ENCODE assay signal across 12 mouse cellular contexts in genomic region chr9:116228443-116228842, GRCm38 (mm10). TPM values are rescaled to one million over a fixed set of nuclear protein-coding genes. Genes with fewer than 3 reads are reported as not detected.
DNase-seq lines count a peak whose midpoint lies in the region; ATAC-seq and TF ChIP-seq lines count a peak whose summit lies in the region.
"Had no signal": no experiment of that assay in that cellular context is flagged by ENCODE, and none has a peak within 500 bp of the region (broad histone marks: within the 10 kb centered on the region; RNA-seq: fewer than 3 reads in every experiment).

No protein-coding gene starts in this region.

- H3K4me1 ChIP-seq in embryonic facial prominence, embryonic 13.5 days, result peaks cover 15% of the 10 kb centered on the region
- H3K4me1 ChIP-seq in embryonic facial prominence, embryonic 10.5 days, result peaks cover 10% of the 10 kb centered on the region
- H3K4me1 ChIP-seq in hindbrain, embryonic 10.5 days (replicated peaks), result peaks cover 20% of the 10 kb centered on the region; the same call in 1 of the 2 replicates
- no peaks in the 10 kb centered on the region for H3K4me1 ChIP-seq in hindbrain, embryonic 11.5 days (replicated peaks; ENCODE audit: control insufficient read depth, insufficient read depth, low read length)
- H3K4me1 ChIP-seq in kidney, postnatal 0 days (replicated peaks; ENCODE audit: insufficient read depth, low read length), result no peaks in the 10 kb centered on the region

- no peak overlapping the region for H3K9ac ChIP-seq in embryonic facial prominence, embryonic 13.5 days
- no peak overlapping the region for H3K9ac ChIP-seq in hindbrain, embryonic 11.5 days (ENCODE audit: low read depth, low read length)
- H3K9ac ChIP-seq in kidney, postnatal 0 days (ENCODE audit: low read depth, low read length), result no peak overlapping the region
- H3K9ac ChIP-seq: hindbrain, embryonic 15.5 days had no signal

- whole genome bisulfite sequencing in embryonic facial prominence, embryonic 13.5 days, result 66% methylated on average over 9 of the region's 9 CpGs
- 75% methylated on average over 9 of the region's 9 CpGs for WGBS in embryonic facial prominence, embryonic 10.5 days
- WGBS in hindbrain, embryonic 10.5 days, result 70% methylated on average over 9 of the region's 9 CpGs
- 79% methylated on average over 9 of the region's 9 CpGs for WGBS in hindbrain, embryonic 11.5 days
- WGBS in kidney, postnatal 0 days, result 22% methylated on average over 9 of the region's 9 CpGs

- no peak for ATAC-seq in embryonic facial prominence, embryonic 13.5 days (ENCODE audit: insufficient number of reproducible peaks, insufficient read depth, low FRiP score, low TSS enrichment, low read depth)
- no peak for ATAC-seq in hindbrain, embryonic 11.5 days (ENCODE audit: low FRiP score)
- no peak for ATAC-seq in kidney, postnatal 0 days (replicated peaks; ENCODE audit: low FRiP score, low read depth)
- ATAC-seq in inflammation-experienced regulatory T-cells, adult 6 months, result no peak

- no peaks in the 10 kb centered on the region for H3K27me3 ChIP-seq in embryonic facial prominence, embryonic 13.5 days
- no peaks in the 10 kb centered on the region for H3K27me3 ChIP-seq in embryonic facial prominence, embryonic 10.5 days (replicated peaks; ENCODE audit: low read depth, poor library complexity, severe bottlenecking)
- H3K27me3 ChIP-seq in hindbrain, embryonic 10.5 days (ENCODE audit: insufficient read depth, poor library complexity, severe bottlenecking), result no peaks in the 10 kb centered on the region
- no peaks in the 10 kb centered on the region for H3K27me3 ChIP-seq in hindbrain, embryonic 11.5 days (ENCODE audit: control insufficient read depth, insufficient read depth, low read length)
- no peaks in the 10 kb centered on the region for H3K27me3 ChIP-seq in kidney, postnatal 0 days (ENCODE audit: insufficient read depth, low read length)
- H3K27me3 ChIP-seq: hindbrain, embryonic 15.5 days had no signal

- peak overlapping the region; percentile 7; the same call in 1 of the 2 replicates for H3K27ac ChIP-seq in embryonic facial prominence, embryonic 13.5 days
- H3K27ac ChIP-seq in embryonic facial prominence, embryonic 10.5 days (replicated peaks), result no peak overlapping the region
- H3K27ac ChIP-seq in hindbrain, embryonic 10.5 days, result peak overlapping the region; percentile 18
- no peak overlapping the region for H3K27ac ChIP-seq in hindbrain, embryonic 11.5 days (ENCODE audit: low read depth, low read length)
- H3K27ac ChIP-seq in kidney, postnatal 0 days, result no peak overlapping the region; the same call in 1 of the 2 replicates

- no peak overlapping the region for H3K4me3 ChIP-seq in embryonic facial prominence, embryonic 13.5 days
- H3K4me3 ChIP-seq in embryonic facial prominence, embryonic 10.5 days, result no peak overlapping the region
- H3K4me3 ChIP-seq in hindbrain, embryonic 10.5 days, result no peak overlapping the region
- no peak overlapping the region for H3K4me3 ChIP-seq in hindbrain, embryonic 11.5 days (ENCODE audit: low read depth, low read length)
- no peak overlapping the region for H3K4me3 ChIP-seq in kidney, postnatal 0 days (replicated peaks; ENCODE audit: low read depth, low read length)
- H3K4me3 ChIP-seq: hindbrain, embryonic 15.5 days had no signal

- no peaks in the 10 kb centered on the region for H3K9me3 ChIP-seq in embryonic facial prominence, embryonic 13.5 days
- H3K9me3 ChIP-seq in embryonic facial prominence, embryonic 10.5 days, result no peaks in the 10 kb centered on the region
- H3K9me3 ChIP-seq in hindbrain, embryonic 10.5 days, result no peaks in the 10 kb centered on the region
- no peaks in the 10 kb centered on the region for H3K9me3 ChIP-seq in hindbrain, embryonic 11.5 days (ENCODE audit: control insufficient read depth, low read length)
- no peaks in the 10 kb centered on the region for H3K9me3 ChIP-seq in kidney, postnatal 0 days (replicated peaks; ENCODE audit: low read length)
- H3K9me3 ChIP-seq: hindbrain, embryonic 15.5 days had no signal

- no peak for TF ChIP-seq CTCF in kidney, postnatal 0 days (IDR thresholded peaks at IDR 0.05; ENCODE audit: low read depth)

- no peak for DNase-seq in embryonic facial prominence, embryonic 10.5 days (ENCODE audit: low spot score)
- DNase-seq in hindbrain, embryonic 10.5 days (ENCODE audit: low spot score), result no peak
- no peak for DNase-seq in hindbrain, embryonic 11.5 days (ENCODE audit: low spot score)
- DNase-seq in adrenal gland, postnatal 36 days, result peak; percentile 11 to 19
- peak; percentile 54 for DNase-seq in kidney, postnatal 0 days (ENCODE audit: low spot score)
- DNase-seq: cerebellum, postnatal 10 days; layer of hippocampus, postnatal 36 days; lung, postnatal 4 days had no signal

- H3K36me3 ChIP-seq in embryonic facial prominence, embryonic 13.5 days, result no peaks in the 10 kb centered on the region
- no peaks in the 10 kb centered on the region for H3K36me3 ChIP-seq in embryonic facial prominence, embryonic 10.5 days (replicated peaks)
- no peaks in the 10 kb centered on the region for H3K36me3 ChIP-seq in hindbrain, embryonic 10.5 days
- no peaks in the 10 kb centered on the region for H3K36me3 ChIP-seq in hindbrain, embryonic 11.5 days (ENCODE audit: control insufficient read depth, insufficient read depth, low read length)
- H3K36me3 ChIP-seq in kidney, postnatal 0 days (ENCODE audit: insufficient read depth, low read length), result no peaks in the 10 kb centered on the region
- H3K36me3 ChIP-seq: hindbrain, embryonic 15.5 days had no signal

- no peak overlapping the region for H3K4me2 ChIP-seq in embryonic facial prominence, embryonic 13.5 days
- H3K4me2 ChIP-seq in hindbrain, embryonic 11.5 days (replicated peaks; ENCODE audit: low read depth, low read length), result no peak overlapping the region
- no peak overlapping the region for H3K4me2 ChIP-seq in kidney, postnatal 0 days (ENCODE audit: low read length)
- H3K4me2 ChIP-seq: hindbrain, embryonic 15.5 days; midbrain, embryonic 11.5 days had no signal

RNA-seq across cellular contexts. Expression of gene Tgfbr2, which starts 53.3 kb away (rescaled TPM):
- 27.0 and 33.3 TPM in 2 replicates for polyA plus RNA-seq in embryonic facial prominence, embryonic 13.5 days (2015; fragmentation: Nextera tagmentation; extraction: Ambion mirVana)
- polyA plus RNA-seq in embryonic facial prominence, embryonic 10.5 days (2016; fragmentation: Nextera tagmentation; extraction: Ambion mirVana), result 8.6 and 9.2 TPM in 2 replicates
- polyA plus RNA-seq in hindbrain, embryonic 10.5 days (2016; fragmentation: Nextera tagmentation; extraction: Ambion mirVana), result 8.3 and 8.4 TPM in 2 replicates
- 8.8 and 10.9 TPM in 2 replicates for polyA plus RNA-seq in hindbrain, embryonic 11.5 days (2014; fragmentation: Nextera tagmentation; extraction: Ambion mirVana)
- total RNA-seq in adrenal gland, postnatal 36 days (2021), result 10 to 100 TPM; 67.1 to 92.3 TPM
- 31.0 and 31.2 TPM in 2 replicates for polyA plus RNA-seq in kidney, postnatal 0 days (2015; fragmentation: Nextera tagmentation; extraction: Ambion mirVana)
- polyA plus RNA-seq in inflammation-experienced regulatory T-cells, adult 6 months (2017; shearing (Covaris generic)), result 10 to 100 TPM; 24.7 to 31.6 (median 26.3) TPM

Comparison
In these comparisons a context has a peak if more than half of its experiments do, and no peak if none do; other contexts are left out.
1. H3K27ac ChIP-seq: peak in embryonic facial prominence, embryonic 13.5 days (single experiment) and hindbrain, embryonic 10.5 days (single experiment); none in embryonic facial prominence, embryonic 10.5 days (single experiment), hindbrain, embryonic 11.5 days (single experiment) and kidney, postnatal 0 days (single experiment).
2. DNase-seq: peak in adrenal gland, postnatal 36 days (2 of 2) and kidney, postnatal 0 days (single experiment); none in embryonic facial prominence, embryonic 10.5 days (single experiment), hindbrain, embryonic 10.5 days (single experiment) and hindbrain, embryonic 11.5 days (single experiment).